Mouse (Mus musculus): Measurements from ENCODE around the gene Mrgprb2.

Mrgprb2 gene

DNA sequence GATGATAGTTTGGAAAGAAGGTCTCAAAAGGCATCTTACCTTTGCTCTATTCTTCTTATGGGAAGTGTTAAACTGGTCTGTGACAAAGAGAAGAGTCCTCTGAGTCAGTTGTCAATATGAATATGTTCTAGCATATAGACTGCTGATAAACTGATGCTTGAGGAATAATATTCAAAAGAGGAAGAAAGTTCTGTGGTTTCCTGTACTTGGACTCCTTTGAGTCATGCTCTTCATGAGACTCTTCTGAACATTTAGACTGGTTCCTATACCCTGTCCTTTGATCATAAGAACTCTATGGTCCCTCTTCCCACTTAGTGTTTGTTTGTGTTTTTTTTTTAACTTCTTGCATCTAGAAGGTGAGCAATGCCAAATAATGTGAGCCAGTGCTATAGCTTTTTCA is at the start of gene Mrgprb2:
TSS of gene Mrgprb2 (minus strand) at position 101 of the 400 bp plus-strand sequence.
- DNase-seq (ENCODE audit: low read depth, low spot score) = no peak
